Mouse (Mus musculus): Measurements from ENCODE around the gene Egflam.

DNA sequence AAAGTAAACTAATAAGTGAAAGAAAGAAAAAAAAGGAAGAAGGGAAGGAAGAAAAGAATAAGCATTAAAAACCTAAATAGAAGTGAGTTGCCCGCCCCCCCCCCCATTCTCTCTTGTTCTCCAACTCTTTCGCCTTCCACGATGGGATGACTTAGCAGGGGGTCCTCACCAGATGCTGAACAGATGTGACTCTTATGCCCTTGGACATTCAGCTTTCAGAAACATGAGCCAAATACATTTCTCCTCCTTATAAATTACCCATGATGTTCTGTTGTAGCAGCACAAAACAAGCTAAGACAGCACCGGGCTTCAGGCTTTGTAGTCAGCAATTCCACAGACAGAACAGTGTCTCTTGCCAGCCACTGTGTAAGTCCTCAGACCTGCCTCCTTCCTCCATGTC is 89.5 kb downstream of the Egflam start:
- TF ChIP-seq E2F4 (IDR thresholded peaks at IDR 0.05; ENCODE audit: insufficient replicate concordance, low read depth, low read length) (no peak), POLR2AphosphoS2 (IDR thresholded peaks at IDR 0.05; ENCODE audit: low read depth, low read length) (no peak), RCOR1 (conservative IDR thresholded peaks at IDR 0.05; ENCODE audit: low read depth, low read length) (no peak), ETS1 (conservative IDR thresholded peaks at IDR 0.05; ENCODE audit: low read depth, low read length) (no peak)
